Mouse (Mus musculus): ENCODE measurements around the gene Mars2. TPM values are rescaled to one million over a fixed set of nuclear protein-coding genes. Genes with fewer than 3 reads are reported as not detected.

The Mars2 gene
- 1 to 10 TPM; 2.4 to 2.5 TPM for total RNA-seq (2023)

GRCm38 (mm10) chr1:55236890-55237642 is at the start of gene Mars2:
TSS of gene Mars2 (plus strand) at chr1:55237177.

GRCm38 (mm10) chr1:55226011-55226857 is 10.7 kb upstream of the Mars2 start, which contains the start of gene Rftn2:
TSS of gene Rftn2 (minus strand) at chr1:55226782.

Other genes with a start within 250 kb of the Mars2 start
- gene Sf3b1, start 209.7 kb upstream of the Mars2 start, total RNA-seq (2023) = 100 to 1,000 TPM; 326 to 349 TPM
- 10 to 100 TPM; 56.1 to 59.0 TPM for gene Coq10b, start 184.4 kb upstream of the Mars2 start, total RNA-seq (2023)
- 10 to 100 TPM; 62.6 TPM for gene Hspe1, start 149.0 kb upstream of the Mars2 start, total RNA-seq (2023)
- 10 to 100 TPM; 61.4 to 71.1 TPM for gene Hspd1, start 148.9 kb upstream of the Mars2 start, total RNA-seq (2023)
- gene Mob4, start 105.9 kb upstream of the Mars2 start, total RNA-seq (2023) = 10 to 100 TPM; 44.6 to 45.3 TPM
- 1 to 10 TPM in 1 of 2 experiments, under 1 TPM in 1; 0.67 to 1.7 TPM for gene Rftn2, start 10.4 kb upstream of the Mars2 start, total RNA-seq (2023)
- not detected for gene Boll, start 126.3 kb downstream of the Mars2 start, total RNA-seq (2023)
- gene Plcl1, start 168.7 kb downstream of the Mars2 start, total RNA-seq (2023) = 1 to 10 TPM; 7.5 to 7.6 TPM

All from monocyte, adult 59 days (primary cell).